Mouse (Mus musculus) myocyte (in vitro differentiated cells): ENCODE data around the gene Lamc1. TPM values are rescaled to one million over a fixed set of nuclear protein-coding genes. Genes with fewer than 3 reads are reported as not detected.

Source experiments
- H3K27me3 ChIP-seq: one replicate; pipeline ENCODE4 v1.6.1; 2011; ENCODE audit not compliant: control insufficient read depth, insufficient read depth, insufficient read length
- H3K36me3 ChIP-seq: one replicate; pipeline ENCODE4 v1.6.1; 2011; ENCODE audit not compliant: control insufficient read depth, insufficient read depth
- H3K4me2 ChIP-seq: one replicate; pipeline ENCODE4 v1.6.1; 2011; ENCODE audit warnings: low read depth, control low read depth
- H3K4me3 ChIP-seq: one replicate; pipeline ENCODE4 v1.5.1; 2011; ENCODE audit warnings: mild to moderate bottlenecking, control low read depth, moderate library complexity
- H3K79me2 ChIP-seq: one replicate; pipeline ENCODE4 v1.6.1; 2011; ENCODE audit not compliant: control insufficient read depth, insufficient read depth
- H3ac ChIP-seq: one replicate; pipeline ENCODE4 v1.6.1; 2011; ENCODE audit not compliant: control insufficient read depth, insufficient read length
- CEBPB ChIP-seq: IDR thresholded peaks from 2 replicates; pipeline ENCODE4 v1.6.1; 2011; ENCODE audit warnings: mild to moderate bottlenecking, moderate library complexity; ENCODE audit not compliant: poor library complexity, insufficient read depth, severe bottlenecking
- E2F4 ChIP-seq: IDR thresholded peaks from one replicate; pipeline ENCODE4 v1.6.1; 2011; ENCODE audit warnings: mild to moderate bottlenecking, control low read depth, moderate library complexity; ENCODE audit not compliant: insufficient read depth
- MAX ChIP-seq: IDR thresholded peaks from one replicate; pipeline ENCODE4 v1.6.1; 2011; ENCODE audit warnings: low read depth, mild to moderate bottlenecking, control low read depth
- MYOD1 ChIP-seq, 3 experiments: IDR thresholded peaks; one replicate each; pipeline ENCODE4 v1.6.1; 2011; ENCODE audit warnings: control low read depth in 2 of 3, low read depth in 2 of 3, mild to moderate bottlenecking in 2 of 3, moderate library complexity in 1 of 3; ENCODE audit not compliant: insufficient read length in 2 of 3, control insufficient read depth in 1 of 3
- MYOG ChIP-seq, 3 experiments: IDR thresholded peaks; one replicate each; pipeline ENCODE4 v1.6.1; 2011; ENCODE audit warnings: control low read depth in 2 of 3, low read depth in 2 of 3, mild to moderate bottlenecking in 2 of 3; ENCODE audit not compliant: insufficient read length in 2 of 3, control insufficient read depth in 1 of 3, insufficient read depth in 1 of 3
- POLR2A ChIP-seq: IDR thresholded peaks from one replicate; pipeline ENCODE4 v1.6.1; 2011; ENCODE audit warnings: low read depth, mild to moderate bottlenecking, control low read depth, moderate library complexity; ENCODE audit not compliant: insufficient read length
- POLR2AphosphoS2 ChIP-seq: IDR thresholded peaks from one replicate; pipeline ENCODE4 v1.6.1; 2011; ENCODE audit warnings: low read depth, control low read depth; ENCODE audit not compliant: insufficient read length
- REST ChIP-seq: IDR thresholded peaks from one replicate; pipeline ENCODE4 v1.6.1; 2011; ENCODE audit warnings: mild to moderate bottlenecking, control low read depth, moderate library complexity; ENCODE audit not compliant: insufficient read depth, insufficient read length
- SRF ChIP-seq: IDR thresholded peaks from one replicate; pipeline ENCODE4 v1.6.1; 2011; ENCODE audit warnings: low read depth; ENCODE audit not compliant: control insufficient read depth, insufficient read length
- TCF12 ChIP-seq: IDR thresholded peaks from one replicate; pipeline ENCODE4 v1.6.1; 2011; ENCODE audit warnings: mild to moderate bottlenecking, control low read depth; ENCODE audit not compliant: poor library complexity, insufficient read depth, severe bottlenecking
- TCF3 ChIP-seq: IDR thresholded peaks from one replicate; pipeline ENCODE4 v1.6.1; 2011; ENCODE audit warnings: low read depth, control low read depth; ENCODE audit not compliant: insufficient read length
- USF1 ChIP-seq: IDR thresholded peaks from one replicate; pipeline ENCODE4 v1.6.1; 2011; ENCODE audit warnings: low read depth, mild to moderate bottlenecking, control low read depth, moderate library complexity
- polyA plus RNA-seq: library from polyadenylated mRNA; unstranded; fragments of >200 nt; fragmentation: generic; extraction: Trizol; gene quantifications from one replicate; pipeline ENCODE4 v1.2.1, GENCODE M21; 2012; ENCODE audit warnings: missing spikeins

Gene Lamc1
- polyA plus RNA-seq, 1 experiment: 50.9 TPM

GRCm38 (mm10) chr1:153376446-153376845 lies 43.9 kb upstream of the Lamc1 start:
- no peaks in the 10 kb centered on the region for H3K79me2 ChIP-seq

DNA sequence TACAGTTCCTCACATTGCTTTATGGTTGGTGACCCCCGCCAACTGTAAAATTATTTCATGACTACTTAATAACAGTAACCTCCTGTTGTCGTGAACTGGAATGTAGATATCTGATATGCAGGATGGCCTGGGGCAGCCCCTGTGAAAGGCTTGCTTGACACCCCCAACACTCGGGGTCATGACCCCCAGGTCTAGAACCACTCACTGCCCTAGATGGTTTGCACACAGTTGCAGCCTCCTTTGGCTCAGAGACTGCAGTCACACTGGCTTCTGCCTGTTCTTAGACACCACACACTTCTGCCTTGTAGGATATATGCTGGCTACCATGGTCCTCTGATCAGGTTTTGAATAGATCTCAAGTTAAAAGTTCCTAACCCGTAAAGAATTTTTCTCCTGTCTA lies 41.5 kb upstream of the Lamc1 start:
- no peak overlapping the region for H3ac ChIP-seq
- H3K36me3 ChIP-seq: no peaks in the 10 kb centered on the region
- no peak overlapping the region for H3K4me3 ChIP-seq
- TF ChIP-seq POLR2AphosphoS2 (no peak), SRF (no peak), E2F4 (no peak), MAX (no peak), CEBPB (no peak), USF1 (no peak), TCF3 (no peak), POLR2A (no peak), REST (no peak), TCF12 (no peak)
- no peaks in the 10 kb centered on the region for H3K79me2 ChIP-seq
- no peaks in the 10 kb centered on the region for H3K27me3 ChIP-seq
- no peak overlapping the region for H3K4me2 ChIP-seq

More at GRCm38 (mm10) chr1:153376446-153376845, 43.9 kb upstream of the Lamc1 start:
- Histone ChIP-seq H3ac (no peak overlapping the region), H3K4me2 (peak overlapping the region; percentile 12), H3K27me3 (no peaks in the 10 kb centered on the region), H3K36me3 (no peaks in the 10 kb centered on the region), H3K4me3 (no peak overlapping the region)
- TF ChIP-seq POLR2A (no peak), MAX (no peak), MYOD1 (IDR thresholded peaks at IDR 0.05; ENCODE audit: control insufficient read depth in 1 of 3, insufficient read length in 2 of 3, low read depth in 2 of 3) (no peak), SRF (no peak), USF1 (no peak), E2F4 (no peak), TCF3 (no peak), CEBPB (no peak), POLR2AphosphoS2 (no peak), MYOG (IDR thresholded peaks at IDR 0.05; ENCODE audit: control insufficient read depth in 1 of 3, insufficient read depth in 1 of 3, insufficient read length in 2 of 3, low read depth in 2 of 3) (no peak), REST (no peak), TCF12 (no peak)

- Histone ChIP-seq H3K36me3 (no peaks in the 10 kb centered on the region), H3K4me3 (no peak overlapping the region)
Observed at GRCm38 (mm10) chr1:153371846-153372245, 39.3 kb upstream of the Lamc1 start.

GRCm38 (mm10) chr1:153369011-153369410 lies 36.4 kb upstream of the Lamc1 start:
- Histone ChIP-seq H3K79me2 (no peaks in the 10 kb centered on the region), H3K36me3 (no peaks in the 10 kb centered on the region), H3K4me3 (no peak overlapping the region), H3K4me2 (no peak overlapping the region), H3K27me3 (no peaks in the 10 kb centered on the region), H3ac (no peak overlapping the region)
- TF ChIP-seq MAX: no peak
- TF ChIP-seq POLR2A: no peak
- TF ChIP-seq REST: no peak
- TF ChIP-seq MYOD1 (IDR thresholded peaks at IDR 0.05; ENCODE audit: control insufficient read depth in 1 of 3, insufficient read length in 2 of 3, low read depth in 2 of 3): no peak
- TF ChIP-seq E2F4: no peak
- TF ChIP-seq USF1: no peak
- TF ChIP-seq TCF3: no peak
- no peak for TF ChIP-seq TCF12
- TF ChIP-seq POLR2AphosphoS2: no peak
- TF ChIP-seq CEBPB: no peak
- no peak for TF ChIP-seq SRF
- TF ChIP-seq MYOG (IDR thresholded peaks at IDR 0.05; ENCODE audit: control insufficient read depth in 1 of 3, insufficient read depth in 1 of 3, insufficient read length in 2 of 3, low read depth in 2 of 3): no peak

More at GRCm38 (mm10) chr1:153371846-153372245, 39.3 kb upstream of the Lamc1 start:
- TF ChIP-seq TCF3 (no peak), POLR2A (no peak), REST (no peak), SRF (no peak), MAX (no peak), USF1 (no peak), MYOG (IDR thresholded peaks at IDR 0.05; ENCODE audit: control insufficient read depth in 1 of 3, insufficient read depth in 1 of 3, insufficient read length in 2 of 3, low read depth in 2 of 3) (no peak), CEBPB (no peak), MYOD1 (IDR thresholded peaks at IDR 0.05; ENCODE audit: control insufficient read depth in 1 of 3, insufficient read length in 2 of 3, low read depth in 2 of 3) (no peak), POLR2AphosphoS2 (no peak), TCF12 (no peak), E2F4 (no peak)
- Histone ChIP-seq H3K4me2 (no peak overlapping the region), H3K79me2 (no peaks in the 10 kb centered on the region), H3K27me3 (no peaks in the 10 kb centered on the region), H3ac (no peak overlapping the region)

- TF ChIP-seq REST: no peak
- no peak for TF ChIP-seq MYOD1 (IDR thresholded peaks at IDR 0.05; ENCODE audit: control insufficient read depth in 1 of 3, insufficient read length in 2 of 3, low read depth in 2 of 3)
- no peak for TF ChIP-seq CEBPB
- TF ChIP-seq USF1: no peak
- no peak for TF ChIP-seq MYOG (IDR thresholded peaks at IDR 0.05; ENCODE audit: control insufficient read depth in 1 of 3, insufficient read depth in 1 of 3, insufficient read length in 2 of 3, low read depth in 2 of 3)
- TF ChIP-seq E2F4: no peak
- no peak for TF ChIP-seq SRF
- no peak for TF ChIP-seq MAX
- no peak for TF ChIP-seq TCF12
- TF ChIP-seq POLR2A: no peak
- no peak for TF ChIP-seq TCF3
- TF ChIP-seq POLR2AphosphoS2: no peak
- no peaks in the 10 kb centered on the region for H3K79me2 ChIP-seq
- H3K4me2 ChIP-seq: no peak overlapping the region
- no peaks in the 10 kb centered on the region for H3K36me3 ChIP-seq
- no peak overlapping the region for H3ac ChIP-seq
- no peaks in the 10 kb centered on the region for H3K27me3 ChIP-seq
- no peak overlapping the region for H3K4me3 ChIP-seq
Observed at GRCm38 (mm10) chr1:153367048-153367447, 34.5 kb upstream of the Lamc1 start.
